Mouse (Mus musculus): ENCODE data around the gene Wdfy4.

GRCm38 (mm10) chr14:33099926-33100325, 85.4 kb downstream of the Wdfy4 start:
- TF ChIP-seq CTCF (IDR thresholded peaks at IDR 0.05; ENCODE audit: low read depth, low read length): no peak
- TF ChIP-seq GATA2 (IDR thresholded peaks at IDR 0.05; ENCODE audit: borderline replicate concordance, low read depth, low read length): no peak

Data from G1E (cell line).